Mouse (Mus musculus) CH12.LX (cell line): ENCODE results near the gene Wdr34. TPM values are rescaled to one million over a fixed set of nuclear protein-coding genes. Genes with fewer than 3 reads are reported as not detected.
A peak's percentile ranks its signal among the peaks of the same experiment; 100 is the strongest.

Source experiments
- DNase-seq: peaks from one replicate; pipeline ENCODE4 v3.0.0-alpha.2; 2013; ENCODE audit errors: extremely low read depth
- H3K27ac ChIP-seq: 2 replicates; pipeline ENCODE4 v1.5.1; 2012; ENCODE audit warnings: low read depth, mild to moderate bottlenecking, control low read depth, moderate library complexity; ENCODE audit not compliant: insufficient read depth
- H3K27me3 ChIP-seq: replicated peaks from 2 replicates; pipeline ENCODE3; 2012; ENCODE audit warnings: inconsistent platforms
- H3K36me3 ChIP-seq, 2 experiments: replicated peaks in 1 of 2; 2 replicates each; pipeline versions ENCODE3 to v1.6.1; 2012; ENCODE audit warnings: inconsistent platforms in 1 of 2, low read length in 1 of 2, mild to moderate bottlenecking in 1 of 2, mixed read lengths in 1 of 2, moderate library complexity in 1 of 2; ENCODE audit not compliant: control insufficient read depth in 1 of 2, insufficient read depth in 1 of 2
- H3K4me1 ChIP-seq, 2 experiments: 2 replicates each; pipeline ENCODE4 v1.6.1; 2012; ENCODE audit warnings: inconsistent platforms in 1 of 2, moderate library complexity in 1 of 2; ENCODE audit not compliant: insufficient read depth in 2 of 2, control insufficient read depth in 1 of 2
- H3K4me2 ChIP-seq: 2 replicates; pipeline ENCODE4 v1.6.1; 2012; ENCODE audit warnings: low read depth, mild to moderate bottlenecking, control low read depth; ENCODE audit not compliant: poor library complexity, insufficient read depth, severe bottlenecking
- H3K4me3 ChIP-seq, 3 experiments: fragments of 150-350 bp in 1 of 3; sonication (generic) in 1 of 3; replicated peaks in 1 of 3; 2 replicates each; pipeline versions ENCODE3 to v1.5.1; 2011 to 2012; ENCODE audit warnings: low read depth in 2 of 3, low read length in 2 of 3, mild to moderate bottlenecking in 2 of 3, moderate library complexity in 2 of 3, control low read depth in 1 of 3, improper control_type of control experiment in 1 of 3, inconsistent platforms in 1 of 3, mixed read lengths in 1 of 3; ENCODE audit not compliant: poor library complexity in 1 of 3
- H3K79me2 ChIP-seq: replicated peaks from 2 replicates; pipeline ENCODE4 v1.6.1; 2012; ENCODE audit warnings: mild to moderate bottlenecking, moderate library complexity; ENCODE audit not compliant: control insufficient read depth, poor library complexity, insufficient read depth, severe bottlenecking; ENCODE audit errors: extremely low read depth
- H3K9ac ChIP-seq: 2 replicates; pipeline ENCODE4 v1.6.1; 2012; ENCODE audit warnings: low read depth, mild to moderate bottlenecking, control low read depth, moderate library complexity; ENCODE audit not compliant: insufficient read depth
- H3K9me3 ChIP-seq: replicated peaks from 2 replicates; pipeline ENCODE3; 2012; ENCODE audit warnings: low read length, inconsistent platforms, mixed read lengths
- BHLHE40 ChIP-seq: IDR thresholded peaks from 2 replicates; pipeline ENCODE4 v1.6.1; 2011; ENCODE audit warnings: mild to moderate bottlenecking, low read depth, low read length, improper control_type of control experiment
- CHD1 ChIP-seq: IDR thresholded peaks from 2 replicates; pipeline ENCODE4 v1.6.1; 2012; ENCODE audit warnings: low read depth, low read length, improper control_type of control experiment, inconsistent platforms
- CHD2 ChIP-seq: IDR thresholded peaks from 2 replicates; pipeline ENCODE4 v1.6.1; 2011; ENCODE audit warnings: low read length, improper control_type of control experiment
- CTCF ChIP-seq, 2 experiments: IDR thresholded peaks in 1 of 2; conservative IDR thresholded peaks in 1 of 2; 2 replicates each; pipeline ENCODE4 v1.5.1; 2011 to 2012; ENCODE audit warnings: low read depth in 2 of 2, low read length in 2 of 2, improper control_type of control experiment in 1 of 2, inconsistent platforms in 1 of 2, mild to moderate bottlenecking in 1 of 2, moderate library complexity in 1 of 2
- ELF1 ChIP-seq: IDR thresholded peaks from 2 replicates; pipeline ENCODE4 v1.6.1; 2014; ENCODE audit warnings: low read depth, mild to moderate bottlenecking, inconsistent platforms, low read length, improper control_type of control experiment
- EP300 ChIP-seq: IDR thresholded peaks from 2 replicates; pipeline ENCODE4 v1.6.1; 2011; ENCODE audit warnings: low read length, improper control_type of control experiment
- GABPA ChIP-seq: IDR thresholded peaks from 2 replicates; pipeline ENCODE4 v1.6.1; 2012; ENCODE audit warnings: low read depth, low read length, improper control_type of control experiment, inconsistent platforms; ENCODE audit not compliant: insufficient replicate concordance
- HCFC1 ChIP-seq: IDR thresholded peaks from 2 replicates; pipeline ENCODE4 v1.6.1; 2012; ENCODE audit warnings: low read depth, mild to moderate bottlenecking, inconsistent platforms, low read length, improper control_type of control experiment
- IRF4 ChIP-seq: IDR thresholded peaks from 2 replicates; pipeline ENCODE4 v1.6.1; 2014; ENCODE audit warnings: low read depth, mild to moderate bottlenecking, inconsistent platforms, low read length, improper control_type of control experiment
- MAX ChIP-seq: IDR thresholded peaks from 2 replicates; pipeline ENCODE4 v1.6.1; 2011; ENCODE audit warnings: low read length, improper control_type of control experiment
- MEF2A ChIP-seq: IDR thresholded peaks from 2 replicates; pipeline ENCODE4 v1.6.1; 2014; ENCODE audit warnings: low read depth, mild to moderate bottlenecking, inconsistent platforms, low read length, improper control_type of control experiment, borderline replicate concordance
- MYC ChIP-seq: IDR thresholded peaks from 2 replicates; pipeline ENCODE4 v1.6.1; 2011; ENCODE audit warnings: low read depth, mild to moderate bottlenecking, improper control_type of control experiment, low read length
- NRF1 ChIP-seq: IDR thresholded peaks from 2 replicates; pipeline ENCODE4 v1.6.1; 2014; ENCODE audit warnings: low read depth, mild to moderate bottlenecking, inconsistent platforms, low read length, improper control_type of control experiment, moderate library complexity
- POLR2AphosphoS2 ChIP-seq: IDR thresholded peaks from 2 replicates; pipeline ENCODE4 v1.6.1; 2011; ENCODE audit warnings: low read depth, low read length, improper control_type of control experiment
- RAD21 ChIP-seq: IDR thresholded peaks from 2 replicates; pipeline ENCODE4 v1.6.1; 2011; ENCODE audit warnings: low read depth, mild to moderate bottlenecking, low read length, improper control_type of control experiment, moderate library complexity
- SMC3 ChIP-seq: IDR thresholded peaks from 2 replicates; pipeline ENCODE4 v1.6.1; 2011; ENCODE audit warnings: low read depth, low read length, improper control_type of control experiment
- TCF12 ChIP-seq: IDR thresholded peaks from 2 replicates; pipeline ENCODE4 v1.6.1; 2014; ENCODE audit warnings: low read depth, mild to moderate bottlenecking, inconsistent platforms, low read length, improper control_type of control experiment
- UBTF ChIP-seq: IDR thresholded peaks from 2 replicates; pipeline ENCODE4 v1.6.1; 2012; ENCODE audit warnings: low read depth, mild to moderate bottlenecking, inconsistent platforms, low read length, improper control_type of control experiment, moderate library complexity
- USF1 ChIP-seq: IDR thresholded peaks from 2 replicates; pipeline ENCODE4 v1.6.1; 2014; ENCODE audit warnings: low read depth, mild to moderate bottlenecking, inconsistent platforms, low read length, improper control_type of control experiment
- USF2 ChIP-seq: conservative IDR thresholded peaks from 2 replicates; pipeline ENCODE4 v1.6.1; 2011; ENCODE audit warnings: low read depth, low read length, improper control_type of control experiment
- ZC3H11A ChIP-seq: IDR thresholded peaks from 2 replicates; pipeline ENCODE4 v1.6.1; 2012; ENCODE audit warnings: low read depth, mild to moderate bottlenecking, inconsistent platforms, low read length, improper control_type of control experiment
- ZKSCAN1 ChIP-seq: IDR thresholded peaks from 2 replicates; pipeline ENCODE4 v1.6.1; 2012; ENCODE audit warnings: low read depth, inconsistent platforms, low read length, improper control_type of control experiment, borderline replicate concordance
- ZMIZ1 ChIP-seq: IDR thresholded peaks from 2 replicates; pipeline ENCODE4 v1.6.1; 2012; ENCODE audit warnings: low read depth, mild to moderate bottlenecking, inconsistent platforms, low read length, improper control_type of control experiment
- dilution Hi-C: fragments of 300-500 bp; cut with MboI; formaldehyde crosslinking; loops from 2 replicates; pipeline ENCODE4 v1.14.3; 2020; ENCODE audit warnings: low sequenced_read_pairs; ENCODE audit not compliant: extremely low pct_unique_long_range_greater_than_20kb, extremely low pct_ligation_motif_present
- in situ Hi-C: fragments of 300-500 bp; cut with MboI; formaldehyde crosslinking; loops from 3 replicates; pipeline ENCODE4 v1.14.3; 2019; ENCODE audit warnings: low sequenced_read_pairs, low pct_ligation_motif_present, low pct_unique_long_range_greater_than_20kb, mixed read lengths
- polyA plus RNA-seq: library from polyadenylated mRNA; unstranded; fragments of >175 nt; gene quantifications from 2 replicates; pipeline ENCODE4 v1.2.1, GENCODE M21; 2012; ENCODE audit warnings: low read depth; ENCODE audit not compliant: insufficient read length
- total RNA-seq, 2 experiments: library from RNA; depleted of rRNA; stranded (reverse); fragments of 300-350 nt in 1 of 2; fragments of >200 nt in 1 of 2; gene quantifications; 2 replicates each; pipeline ENCODE4 v1.2.3; 2012 to 2014

The Wdr34 gene
- total and polyA plus RNA-seq, 3 experiments: 24.7 to 28.0 (median 26.5) TPM

DNA sequence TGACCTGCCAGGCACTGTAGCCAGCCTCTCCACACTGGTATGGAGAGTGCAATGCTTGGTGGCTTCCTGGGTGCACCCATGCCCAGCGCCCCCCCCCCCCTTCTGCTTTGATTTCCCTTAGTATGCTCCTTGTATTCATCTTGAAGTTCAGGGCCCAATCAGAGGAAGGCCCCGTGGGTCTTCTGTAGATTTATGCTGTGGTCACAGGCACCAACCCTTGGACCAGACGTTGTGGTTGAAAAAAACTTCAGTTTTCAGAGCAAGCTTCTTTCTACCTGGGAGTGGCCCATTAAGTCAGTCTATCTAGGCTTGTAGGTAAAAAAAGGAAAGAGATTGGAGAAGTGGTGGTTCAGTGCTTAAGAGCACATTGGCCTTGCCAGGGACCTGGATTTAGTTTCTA, 15.1 kb upstream of the Wdr34 start:
- Histone ChIP-seq H3K79me2 (peaks cover 61% of the 10 kb centered on the region), H3K9ac (peak overlapping the region; percentile 68), H3K27ac (peak overlapping the region; percentile 53; the same call in 1 of the 2 replicates), H3K4me2 (peak overlapping the region; percentile 88), H3K4me3 (peak overlapping the region; percentile 79 to 91 (median 79)), H3K4me1 (peaks cover 6 to 15% of the 10 kb centered on the region in 2 experiments; a peak in 3 of 4 replicates), H3K36me3 (peaks cover 3 to 14% of the 10 kb centered on the region in 2 experiments), H3K9me3 (no peaks in the 10 kb centered on the region), H3K27me3 (no peaks in the 10 kb centered on the region)
- DNase-seq: no peak
- TF ChIP-seq MAX: no peak
- no peak for TF ChIP-seq CHD1
- TF ChIP-seq GABPA: no peak
- TF ChIP-seq RAD21: no peak
- no peak for TF ChIP-seq HCFC1
- in situ Hi-C loops (no loop called here), dilution Hi-C loops (no loop called here)

DNA sequence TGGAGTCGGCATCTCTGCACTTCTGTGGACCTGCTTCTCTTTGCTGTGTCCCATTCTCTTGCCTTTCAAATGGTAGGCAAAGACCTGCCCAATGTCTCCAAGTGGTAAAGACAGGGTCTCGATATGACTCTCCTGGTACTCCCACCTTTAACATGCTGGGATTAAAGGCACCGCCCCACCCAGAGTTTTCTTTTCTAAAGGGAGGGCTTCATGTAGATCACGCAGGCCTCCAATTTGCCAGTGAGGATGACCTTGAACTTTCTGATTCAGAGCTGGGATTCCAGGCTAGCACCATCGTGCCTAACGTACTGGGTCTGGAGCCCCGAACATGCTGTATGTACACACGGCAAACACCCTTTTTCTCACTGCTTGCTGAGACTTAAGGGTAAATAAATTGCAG, 14.6 kb upstream of the Wdr34 start:
- in situ Hi-C loops: no loop called here
- H3K4me2 ChIP-seq: peak overlapping the region; percentile 88
- H3K4me1 ChIP-seq: peaks cover 3 to 10% of the 10 kb centered on the region in 2 experiments; a peak in 2 of 4 replicates
- peak overlapping the region; percentile 79 to 91 (median 79) for H3K4me3 ChIP-seq
- H3K27me3 ChIP-seq: no peaks in the 10 kb centered on the region
- peaks cover 0 to 9% of the 10 kb centered on the region in 2 experiments for H3K36me3 ChIP-seq
- DNase-seq: no peak
- H3K9ac ChIP-seq: peak overlapping the region; percentile 68
- peak overlapping the region; percentile 53 for H3K27ac ChIP-seq
- dilution Hi-C loops: no loop called here
- H3K79me2 ChIP-seq: peaks cover 56% of the 10 kb centered on the region
- no peak for TF ChIP-seq NRF1
- no peak for TF ChIP-seq ZC3H11A
- TF ChIP-seq IRF4: 0 out of 2 replicates have a peak, but pooled peaks have one; percentile 9
- TF ChIP-seq CTCF (conservative IDR thresholded peaks at IDR 0.05 in 1 of 2, IDR thresholded peaks at IDR 0.05 in 1 of 2; ENCODE audit: low read depth in 2 of 2, low read length in 2 of 2): no peak
- peaks cover under 1% of the 10 kb centered on the region for H3K9me3 ChIP-seq

DNA sequence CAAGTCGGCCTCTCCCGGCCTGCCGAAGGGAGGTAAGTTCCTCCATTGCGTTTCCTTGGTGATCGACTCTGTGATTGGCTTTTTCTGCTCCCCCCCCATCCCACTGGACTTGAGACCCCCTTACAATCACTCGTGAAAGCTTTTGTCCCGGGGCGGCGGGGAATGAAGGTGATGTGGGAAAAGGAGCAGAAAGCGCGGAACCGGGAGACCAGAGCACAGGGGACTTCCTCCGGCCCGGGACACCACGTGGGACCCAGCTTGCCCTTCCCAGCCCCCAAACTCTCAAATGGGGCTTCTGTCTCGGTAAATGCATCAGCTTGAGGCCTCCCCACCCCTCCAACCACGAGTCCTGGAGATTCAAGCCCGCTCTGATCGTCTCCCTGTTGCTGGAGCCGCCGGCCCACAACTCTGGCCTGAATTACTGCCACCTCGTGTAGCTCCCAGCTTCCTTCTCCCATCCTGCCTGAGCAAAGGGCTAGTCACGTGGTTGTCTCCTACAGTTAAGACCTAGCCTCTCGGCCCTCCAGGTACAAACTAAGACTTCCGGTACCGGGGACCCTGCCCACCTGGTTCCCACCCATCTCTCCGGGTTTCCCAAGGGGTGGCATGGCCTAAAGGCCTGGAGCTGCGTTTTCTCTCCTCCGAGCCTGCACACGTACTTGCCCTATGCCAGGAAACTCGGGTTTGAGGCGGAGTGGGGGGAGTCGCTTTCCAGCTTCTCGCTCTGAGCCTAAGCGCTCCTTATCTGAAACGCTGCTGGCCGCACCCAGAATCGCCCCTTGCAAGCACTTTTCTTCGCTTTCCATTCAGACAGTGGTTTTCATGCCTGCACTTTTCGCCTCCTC, 13.8 kb upstream of the Wdr34 start:
- H3K79me2 ChIP-seq: peaks cover 48% of the 10 kb centered on the region
- peak overlapping the region; percentile 53 for H3K27ac ChIP-seq
- peak overlapping the region; percentile 68 for H3K9ac ChIP-seq
- peaks cover 0 to 5% of the 10 kb centered on the region in 2 experiments for H3K36me3 ChIP-seq
- peak; percentile 69 for DNase-seq
- H3K4me3 ChIP-seq: peak overlapping the region; percentile 79 to 91 (median 79)
- in situ Hi-C loops (no loop called here), dilution Hi-C loops (no loop called here)
- peaks cover 2% of the 10 kb centered on the region for H3K9me3 ChIP-seq
- H3K27me3 ChIP-seq: no peaks in the 10 kb centered on the region
- H3K4me1 ChIP-seq: peaks cover 3 to 10% of the 10 kb centered on the region in 2 experiments; a peak in 2 of 4 replicates
- H3K4me2 ChIP-seq: peak overlapping the region; percentile 88
- TF ChIP-seq UBTF (peak; percentile 25; the same call in 1 of the 2 replicates), USF1 (peak; percentile 81), ZMIZ1 (peak; percentile 38), ELF1 (peak; percentile 57), CHD2 (peak; percentile 67; the same call in 1 of the 2 replicates), TCF12 (peak; percentile 67; the same call in 1 of the 2 replicates), MYC (peak; percentile 99), USF2 (peak; percentile 71), EP300 (0 out of 2 replicates have a peak, but pooled peaks have one; percentile 16), BHLHE40 (peak; percentile 66), CTCF (conservative IDR thresholded peaks at IDR 0.05 in 1 of 2, IDR thresholded peaks at IDR 0.05 in 1 of 2; ENCODE audit: low read depth in 2 of 2, low read length in 2 of 2) (no peak), MEF2A (no peak), SMC3 (no peak), POLR2AphosphoS2 (no peak; the same call in 1 of the 2 replicates), HCFC1 (no peak; the same call in 1 of the 2 replicates), ZKSCAN1 (no peak)
